Mouse (Mus musculus): ENCODE measurements around the gene Olfr123.

The Olfr123 gene

DNA sequence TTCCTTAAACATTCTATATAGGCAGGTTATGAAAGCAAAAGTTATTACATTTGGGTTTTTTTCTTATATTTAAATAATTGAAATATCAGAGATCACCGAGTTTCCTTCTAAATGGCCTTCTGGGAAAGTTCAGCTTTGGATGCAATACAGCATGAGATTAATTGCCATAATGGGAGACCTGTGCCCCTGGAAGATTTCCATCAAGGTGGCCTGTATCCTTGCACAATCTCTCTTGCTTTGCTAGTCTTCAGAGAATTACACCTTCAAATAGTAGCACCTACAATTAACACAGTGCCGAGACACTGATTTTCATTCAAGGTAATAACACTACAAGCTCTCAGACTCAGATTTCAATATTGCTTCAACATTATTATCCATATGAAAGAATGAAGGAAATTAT, at the start of gene Olfr123:
Gene Olfr123, plus strand, starts transcription at position 301 of the 400 bp plus-strand sequence.
- no peak for DNase-seq

DNA sequence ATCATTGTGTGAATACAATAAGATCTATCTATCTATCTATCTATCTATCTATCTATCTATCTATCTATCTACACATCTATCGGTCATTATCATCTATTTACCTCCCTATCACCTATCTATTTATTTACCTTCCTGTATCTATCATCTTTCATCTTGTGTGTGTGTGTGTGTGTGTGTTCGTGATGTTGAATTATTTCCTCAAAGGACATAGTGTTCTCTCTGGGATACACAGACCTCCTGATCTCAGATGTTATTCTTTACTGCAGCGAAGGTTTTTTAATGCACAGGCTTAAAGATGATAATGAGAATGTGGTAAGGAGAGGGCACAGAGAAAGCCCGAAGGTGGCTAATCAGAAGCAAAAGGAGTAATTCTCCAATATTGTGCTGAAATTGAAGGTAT, 25.0 kb upstream of the Olfr123 start, which contains the start of gene Olfr122:
Gene Olfr122, plus strand, starts transcription at position 301 of the 400 bp plus-strand sequence.
- DNase-seq = no peak

DNA sequence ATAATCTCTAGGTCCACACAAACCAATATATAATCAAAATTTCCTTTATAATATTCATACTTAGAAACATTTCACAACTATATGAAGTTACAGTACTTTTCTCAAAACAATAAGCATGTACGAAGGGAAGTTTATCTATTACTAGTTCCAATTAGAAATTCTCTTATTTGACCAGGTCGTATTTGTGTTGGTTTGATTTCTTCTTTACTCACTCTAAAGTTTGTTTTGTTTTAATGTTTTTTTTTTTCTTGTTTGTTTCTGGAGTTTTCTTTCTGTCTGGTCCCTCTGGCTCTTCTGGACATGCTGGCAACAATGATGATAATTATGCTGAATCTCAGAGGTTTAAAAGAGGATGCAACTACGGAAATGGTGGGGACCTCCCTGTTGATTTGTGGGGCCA, 6.3 kb downstream of the Olfr123 start, which contains the start of gene Olfr124:
Gene Olfr124, plus strand, starts transcription at position 301 of the 400 bp plus-strand sequence.
- no peak for DNase-seq

DNA sequence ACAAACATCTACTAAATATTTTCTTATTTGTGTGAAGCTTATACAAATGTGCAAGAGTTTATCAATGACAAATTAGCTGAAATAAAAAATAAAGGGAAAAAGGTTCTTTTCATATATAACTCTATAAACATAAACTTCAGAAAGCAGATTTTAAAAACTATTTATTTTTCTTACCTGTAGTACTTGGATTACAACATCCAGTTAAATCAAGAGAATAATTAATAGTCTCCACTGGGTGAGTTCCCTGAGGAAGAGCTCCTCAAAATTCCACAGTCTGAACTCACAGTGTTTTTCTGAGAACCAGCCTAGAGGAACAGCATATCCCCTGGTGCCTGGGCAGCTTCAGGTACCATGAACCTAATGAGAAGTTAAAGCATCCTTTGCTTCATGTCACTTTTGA, 39.3 kb downstream of the Olfr123 start, which contains the start of gene Olfr125:
Gene Olfr125, plus strand, starts transcription at position 301 of the 400 bp plus-strand sequence.
- no peak for DNase-seq

DNA sequence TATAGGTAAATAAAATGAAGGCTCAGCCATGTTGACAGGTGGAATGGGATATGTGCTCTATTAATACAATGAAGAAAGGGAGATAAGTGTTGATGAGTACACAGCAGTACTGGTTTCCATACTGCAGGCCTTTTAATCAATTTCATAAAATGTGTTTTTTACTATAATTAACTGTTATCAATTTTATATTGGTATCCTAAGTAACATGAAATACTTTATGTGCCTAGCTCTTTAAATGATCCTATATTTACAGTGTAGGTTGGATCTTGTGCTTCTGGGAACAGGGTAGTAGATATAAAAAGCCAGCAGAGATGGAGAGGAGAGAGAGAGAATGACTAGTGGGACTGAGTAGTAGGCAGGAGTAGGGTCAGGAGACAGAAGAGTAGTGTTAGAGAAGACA, 53.9 kb downstream of the Olfr123 start, which contains the start of gene Olfr126:
Gene Olfr126, plus strand, starts transcription at position 301 of the 400 bp plus-strand sequence.
- no peak for DNase-seq
